Mouse (Mus musculus) right cerebral cortex, postnatal 25 days (tissue): ENCODE measurements at regions not wholly inside any gene's neighbourhood (a gene's known extent, or its start where the extent isn't known, plus 50 kb on each side); places are given as distances from the start of the nearest gene placed in this dataset.

ENCODE experiments used
- DNase-seq: peaks from one replicate; pipeline ENCODE4 v3.0.0; 2022

GRCm38 (mm10) chr6:97741427-97741826, 65.4 kb upstream of the Mitf start:
- DNase-seq = no peak

GRCm38 (mm10) chr6:97740851-97741201, 66.0 kb upstream of the Mitf start:
- DNase-seq = no peak

- DNase-seq = peak; percentile 32
These were observed 66.6 kb upstream of the Mitf start for GRCm38 (mm10) chr6:97740107-97740850.

- DNase-seq = no peak
These were observed 68.0 kb upstream of the Mitf start for GRCm38 (mm10) chr6:97738846-97739245.

GRCm38 (mm10) chr6:97730835-97731234, 76.0 kb upstream of the Mitf start:
- no peak for DNase-seq

GRCm38 (mm10) chr6:97718184-97718910, 88.5 kb upstream of the Mitf start:
- no peak for DNase-seq

- DNase-seq = no peak
These were observed 90.1 kb upstream of the Frmd4b start for GRCm38 (mm10) chr6:97707401-97707800.

GRCm38 (mm10) chr6:97704361-97704760, 87.0 kb upstream of the Frmd4b start:
- no peak for DNase-seq

GRCm38 (mm10) chr6:97699752-97700098, 82.4 kb upstream of the Frmd4b start:
- DNase-seq = no peak

- no peak for DNase-seq
These were observed 81.9 kb upstream of the Frmd4b start for GRCm38 (mm10) chr6:97699054-97699751.

- no peak for DNase-seq
These were observed 75.9 kb upstream of the Frmd4b start for GRCm38 (mm10) chr6:97693281-97693680.

- no peak for DNase-seq
These were observed 73.8 kb upstream of the Frmd4b start for GRCm38 (mm10) chr6:97691136-97691535.

- no peak for DNase-seq
These were observed 67.0 kb upstream of the Frmd4b start for GRCm38 (mm10) chr6:97684335-97684734.

GRCm38 (mm10) chr6:97682213-97682612, 64.9 kb upstream of the Frmd4b start:
- no peak for DNase-seq

GRCm38 (mm10) chr6:97675181-97675756, 57.9 kb upstream of the Frmd4b start:
- DNase-seq = peak; percentile 10

- DNase-seq = no peak
These were observed 49.7 kb upstream of the Frmd4b start for GRCm38 (mm10) chr6:97666818-97667629.
